Mouse (Mus musculus) thymus, postnatal 14 days (tissue): ENCODE results near the gene 4930469K13Rik.

ENCODE experiments used
- DNase-seq: peaks from one replicate; pipeline ENCODE4 v3.0.0; 2021

Gene 4930469K13Rik

GRCm38 (mm10) chr11:34077870-34078269, 20.5 kb downstream of the 4930469K13Rik start:
- peak; percentile 74 for DNase-seq

DNA sequence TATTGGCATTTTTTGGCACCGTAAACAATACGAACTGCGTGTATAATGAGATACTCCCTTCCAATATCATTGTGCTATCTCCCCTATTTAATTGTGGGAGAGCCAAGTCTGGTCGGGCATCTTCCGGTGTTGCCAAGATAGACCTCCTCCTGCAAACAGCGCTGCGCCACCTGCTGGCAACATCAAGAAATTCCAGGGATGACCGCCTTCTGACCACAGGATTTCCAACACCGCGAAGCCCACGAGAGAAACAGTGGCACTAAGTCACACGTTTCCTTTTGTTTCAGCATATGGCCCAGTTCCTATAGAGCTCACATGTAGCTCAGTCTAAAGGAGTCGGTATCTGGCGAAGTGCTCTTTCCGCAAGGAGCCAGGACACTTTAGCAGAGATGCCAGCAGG, 24.6 kb downstream of the 4930469K13Rik start:
- peak; percentile 72 for DNase-seq

DNA sequence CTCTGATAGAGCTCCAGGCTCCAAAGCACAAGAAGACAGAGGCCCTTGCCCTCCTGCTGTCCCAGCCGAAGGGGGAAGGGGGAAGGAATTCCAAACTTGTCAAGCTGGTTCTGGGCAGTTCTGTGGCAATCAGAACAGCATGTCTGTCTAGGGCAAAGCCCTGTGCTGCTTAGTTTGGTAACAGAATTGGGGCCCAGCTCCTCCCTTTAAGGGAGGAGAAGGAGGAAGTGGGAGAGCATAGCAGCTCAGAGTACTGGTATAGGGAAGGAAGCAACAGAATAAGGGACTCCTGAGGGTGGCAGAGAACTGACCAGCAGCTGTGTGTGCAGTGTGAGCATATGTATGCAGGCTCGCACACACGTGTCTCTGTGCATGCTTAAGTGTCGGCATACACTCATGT, 26.0 kb downstream of the 4930469K13Rik start:
- no peak for DNase-seq

DNA sequence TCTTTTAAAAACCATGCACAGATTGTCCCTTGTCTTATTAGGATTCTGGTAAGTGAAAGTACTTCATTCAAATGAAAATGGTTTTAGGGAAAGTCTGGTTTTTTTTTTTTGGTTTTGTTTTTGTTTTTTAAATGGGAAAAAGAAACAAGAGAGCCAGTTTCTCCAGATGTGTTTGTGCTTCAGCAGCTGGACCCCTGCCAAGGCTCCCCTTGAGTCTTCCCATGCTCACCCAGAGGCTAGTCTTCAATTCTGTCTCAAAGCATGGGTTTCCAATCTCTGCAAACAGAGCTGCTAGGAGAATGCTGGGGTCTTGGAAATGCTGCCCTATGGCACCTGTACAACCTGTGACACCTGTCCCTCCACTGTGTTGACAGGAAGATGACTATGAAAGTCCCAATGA, 27.8 kb downstream of the 4930469K13Rik start:
- no peak for DNase-seq

DNA sequence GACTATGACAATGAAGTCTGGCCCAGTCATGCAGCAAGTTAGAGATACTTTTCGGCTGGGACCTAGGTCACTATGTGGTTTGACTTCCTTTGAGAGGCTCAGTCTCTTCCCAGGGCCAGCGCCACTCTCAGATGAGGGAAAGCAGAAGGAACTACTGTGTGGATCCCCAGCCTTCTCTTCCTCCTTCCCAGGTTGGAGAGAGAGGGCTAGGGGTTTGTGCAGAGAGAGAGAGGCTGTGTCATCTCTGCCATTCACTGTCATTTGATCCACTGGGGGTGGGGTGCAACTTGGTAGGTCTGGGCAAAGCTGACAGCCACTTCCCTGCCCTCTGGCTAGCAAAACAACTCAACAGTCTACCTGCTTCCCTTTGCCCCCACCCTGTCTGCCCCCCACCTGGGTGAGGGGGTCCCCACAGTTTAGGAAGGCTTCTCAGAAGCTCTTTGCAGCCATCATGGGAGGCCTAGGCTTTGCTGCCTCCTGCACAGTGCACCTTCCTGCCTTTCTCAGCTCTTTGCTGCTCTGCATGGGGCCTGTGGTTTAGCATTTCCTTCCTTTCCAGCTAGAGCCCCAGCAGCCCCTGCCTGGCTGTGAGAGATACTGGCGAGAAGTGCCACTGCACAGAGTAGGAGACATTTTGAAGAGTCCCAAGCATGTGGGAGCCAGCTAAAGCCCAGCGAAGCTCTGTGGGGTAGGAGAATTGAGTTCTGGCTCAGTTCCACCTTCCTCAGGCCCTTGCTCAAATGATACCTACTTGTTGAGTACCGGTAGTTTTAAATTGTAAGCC, 34.5 kb downstream of the 4930469K13Rik start:
- DNase-seq, result peak; percentile 87

- DNase-seq, result peak; percentile 48
Measured at GRCm38 (mm10) chr11:34063257-34063656, 35.1 kb downstream of the 4930469K13Rik start.

- DNase-seq, result no peak
Measured at GRCm38 (mm10) chr11:34061740-34062139, 36.6 kb downstream of the 4930469K13Rik start.

GRCm38 (mm10) chr11:34058960-34059359, 39.4 kb downstream of the 4930469K13Rik start:
- DNase-seq, result no peak

DNA sequence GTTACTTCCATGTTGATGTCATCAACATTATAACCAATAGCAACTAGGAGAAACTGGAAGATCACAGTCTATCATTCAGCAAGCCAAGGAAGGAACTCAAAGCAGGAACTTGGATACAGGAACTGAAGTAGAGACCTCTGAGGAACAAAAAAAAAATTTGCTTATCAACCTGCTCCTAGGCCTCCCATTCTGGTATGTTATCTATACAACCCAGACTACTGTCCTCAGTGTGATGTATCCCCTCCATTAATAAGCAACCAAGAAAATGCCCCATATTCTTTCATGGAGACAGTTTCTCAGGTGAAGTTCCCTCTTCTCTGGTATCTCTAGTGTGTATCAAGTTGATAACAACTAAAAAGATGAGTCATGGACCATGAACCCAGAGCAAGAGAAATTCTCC, 40.0 kb downstream of the 4930469K13Rik start:
- no peak for DNase-seq

GRCm38 (mm10) chr11:34056715-34057114, 41.6 kb downstream of the 4930469K13Rik start:
- no peak for DNase-seq

DNA sequence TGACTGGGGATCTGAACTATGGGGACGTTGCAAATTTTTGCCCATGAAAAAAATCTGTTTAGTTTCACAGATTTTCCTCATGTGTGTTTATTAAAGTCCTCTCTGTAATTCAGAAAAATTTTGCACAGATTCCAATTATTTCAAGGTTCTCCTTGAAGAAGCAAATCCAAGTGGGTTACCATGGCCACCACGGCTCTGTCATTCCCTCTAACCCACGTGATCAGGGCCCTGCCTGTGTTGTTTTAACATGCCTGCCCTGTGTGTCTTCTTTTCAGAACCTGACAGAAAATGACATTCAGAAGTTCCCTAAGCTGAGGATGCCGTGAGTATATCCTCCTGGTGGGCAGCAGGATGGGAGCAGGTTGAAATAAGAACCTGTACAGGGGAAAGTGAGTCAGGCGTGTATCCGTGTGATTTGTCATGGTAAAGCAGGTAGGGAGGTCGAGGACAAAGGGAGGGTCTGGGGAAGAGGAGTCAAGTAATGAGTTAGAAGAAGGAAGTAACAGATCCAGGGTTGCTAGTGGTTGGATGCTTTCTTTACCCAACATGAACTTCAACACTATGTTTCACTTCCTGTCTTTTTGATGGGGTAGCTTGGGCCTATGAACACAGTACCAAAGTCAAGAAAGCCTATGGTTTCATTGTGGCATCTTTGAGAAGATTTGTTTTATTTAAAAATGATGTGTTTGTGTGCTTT, 44.2 kb downstream of the 4930469K13Rik start:
- no peak for DNase-seq

GRCm38 (mm10) chr11:34053031-34053818, 45.1 kb downstream of the 4930469K13Rik start:
- no peak for DNase-seq

- DNase-seq, result no peak
Measured at GRCm38 (mm10) chr11:34050643-34051042, 47.7 kb downstream of the 4930469K13Rik start.

GRCm38 (mm10) chr11:34050063-34050462, 48.3 kb downstream of the 4930469K13Rik start:
- DNase-seq, result peak; percentile 60

GRCm38 (mm10) chr11:34049125-34049379, 49.3 kb downstream of the 4930469K13Rik start:
- no peak for DNase-seq

GRCm38 (mm10) chr11:34048375-34049124, 49.8 kb downstream of the 4930469K13Rik start:
- DNase-seq, result no peak

DNA sequence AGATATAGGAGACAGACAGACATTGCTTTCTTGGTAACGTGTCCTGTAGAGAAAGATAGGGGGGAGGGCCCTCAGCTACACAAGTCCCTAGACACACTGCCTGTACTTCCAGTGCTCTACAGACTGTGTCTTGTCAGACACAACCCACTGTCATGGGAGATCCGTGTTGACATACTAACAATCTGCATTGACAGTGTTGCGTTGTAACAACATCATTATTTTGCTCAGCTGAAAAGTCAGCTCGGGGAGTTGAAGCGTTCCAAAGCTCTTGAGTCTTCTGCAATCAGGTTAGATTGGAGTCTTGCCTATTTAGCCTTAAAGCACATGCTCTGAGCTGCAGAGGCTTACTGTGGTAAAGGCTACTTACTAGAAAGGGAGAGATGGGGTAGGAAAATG, 50.8 kb downstream of the 4930469K13Rik start:
- peak; percentile 49 for DNase-seq

DNA sequence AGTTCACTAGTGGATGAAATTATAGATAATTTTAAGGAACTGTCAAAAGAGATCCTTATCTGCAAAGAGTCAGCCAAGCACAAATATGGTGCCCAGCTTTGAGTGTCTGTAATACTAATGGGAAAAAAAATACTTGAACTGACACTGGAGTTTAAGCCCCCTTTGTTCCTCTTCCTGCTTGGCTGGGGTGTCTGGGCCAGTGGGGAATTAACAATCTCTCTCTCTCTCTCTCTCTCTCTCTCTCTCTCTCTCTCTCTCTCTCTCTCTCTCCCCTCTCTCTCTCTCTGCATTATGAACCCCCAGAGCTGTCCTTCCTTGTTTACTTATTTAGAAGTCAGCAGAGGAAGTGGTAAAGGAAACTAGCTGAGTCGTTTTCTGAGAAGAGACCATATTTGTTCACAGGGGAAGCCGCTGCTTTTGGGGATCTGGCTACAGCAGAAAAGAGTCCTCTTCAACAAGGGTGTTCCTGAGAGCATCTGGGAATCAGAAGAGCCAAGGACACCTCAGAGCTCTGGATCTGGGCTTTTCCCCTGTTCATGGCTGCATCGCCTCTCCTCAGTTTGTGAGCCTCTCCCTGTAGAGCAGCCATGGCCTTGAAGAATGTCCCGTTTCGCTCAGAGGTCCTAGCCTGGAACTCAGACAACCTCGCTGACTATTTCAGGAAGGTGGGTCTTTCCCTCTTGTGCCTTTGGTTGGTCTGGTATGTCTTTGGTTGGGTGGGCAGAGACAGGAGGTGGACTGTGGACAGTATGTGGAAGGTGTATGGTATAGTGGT, 51.4 kb downstream of the 4930469K13Rik start, which contains the start of gene Lcp2:
Gene Lcp2, plus strand, starts transcription at position 154 of the 775 bp plus-strand sequence.
- DNase-seq, result peak; percentile 65

DNA sequence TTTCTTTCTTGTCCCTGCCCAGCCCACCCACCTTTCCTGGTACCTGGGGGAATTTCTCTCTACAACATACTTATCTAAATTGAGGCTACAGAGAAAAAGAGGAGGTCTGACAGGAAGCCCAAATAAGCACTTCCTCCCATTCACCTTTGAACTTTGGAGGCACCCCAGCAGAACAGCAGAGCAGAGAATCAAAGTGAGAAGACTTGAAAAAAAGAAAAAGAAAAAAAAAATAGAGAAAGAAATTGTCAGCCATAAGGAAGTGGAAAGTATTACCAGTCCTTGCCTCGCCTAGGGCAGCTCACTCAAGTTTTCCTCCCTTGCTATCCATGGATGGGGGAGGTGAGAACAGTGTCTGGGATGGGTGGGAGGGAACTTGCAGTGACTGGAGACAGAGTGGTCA, 55.5 kb downstream of the 4930469K13Rik start:
- peak; percentile 78 for DNase-seq

GRCm38 (mm10) chr11:34040061-34040460, 58.3 kb downstream of the 4930469K13Rik start:
- DNase-seq, result no peak

DNA sequence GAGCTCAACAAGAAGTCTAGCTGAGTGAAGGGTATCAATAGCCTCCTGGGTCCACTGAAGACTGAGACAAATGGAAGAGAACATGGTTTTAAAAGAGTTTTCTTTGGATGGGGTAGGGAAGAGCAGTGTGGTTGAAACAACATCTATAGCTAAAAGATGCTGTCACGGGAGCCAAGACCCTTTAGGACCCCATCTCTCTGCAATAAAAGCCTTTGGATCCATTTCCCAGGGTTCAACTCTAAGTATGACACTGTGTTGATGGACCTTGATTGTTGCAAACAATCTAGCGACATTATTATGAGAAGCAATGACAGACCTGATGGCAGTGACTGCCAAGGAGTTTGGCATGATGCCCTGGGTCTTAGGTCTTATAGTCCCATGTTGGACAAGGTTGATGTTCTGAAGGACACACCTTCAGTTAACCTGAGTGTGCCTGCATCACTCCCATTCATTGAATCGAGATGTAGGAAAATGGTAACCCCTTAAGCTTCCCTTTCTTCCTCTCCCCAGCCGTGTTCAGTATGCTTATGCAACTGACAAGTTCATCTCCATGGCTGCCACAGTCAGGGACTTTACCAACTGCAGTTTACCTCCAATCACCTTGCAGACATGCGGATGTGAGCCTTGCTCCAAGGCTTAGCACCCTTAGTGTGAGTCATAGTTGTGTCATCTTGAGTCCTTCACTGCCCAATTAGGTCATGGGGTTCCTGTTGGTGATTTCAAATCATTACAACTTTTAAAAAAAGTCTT, 62.3 kb downstream of the 4930469K13Rik start:
- DNase-seq, result no peak
